Mouse (Mus musculus) stomach, postnatal 0 days (tissue): ENCODE measurements around the gene Hspa1l.

ENCODE experiments used
- CTCF ChIP-seq: IDR thresholded peaks from 2 replicates; pipeline ENCODE4 v1.5.1; 2016; ENCODE audit warnings: antibody characterized with exemption, low read depth, mild to moderate bottlenecking, moderate library complexity
- EP300 ChIP-seq: optimal IDR thresholded peaks from 2 replicates; pipeline ENCODE3; 2016; ENCODE audit warnings: antibody characterized with exemption

GRCm38 (mm10) chr17:34975581-34976492, 3.3 kb downstream of the Hspa1l start:
- TF ChIP-seq CTCF: no peak
- TF ChIP-seq EP300: no peak
